Mouse (Mus musculus) cerebellum, adult 9-10 months (tissue): ENCODE data around the gene Evpl.
A peak's percentile ranks its signal among the peaks of the same experiment; 100 is the strongest.

Source experiments
- DNase-seq: peaks from one replicate; pipeline ENCODE4 v3.0.0; 2022

Gene Evpl

DNA sequence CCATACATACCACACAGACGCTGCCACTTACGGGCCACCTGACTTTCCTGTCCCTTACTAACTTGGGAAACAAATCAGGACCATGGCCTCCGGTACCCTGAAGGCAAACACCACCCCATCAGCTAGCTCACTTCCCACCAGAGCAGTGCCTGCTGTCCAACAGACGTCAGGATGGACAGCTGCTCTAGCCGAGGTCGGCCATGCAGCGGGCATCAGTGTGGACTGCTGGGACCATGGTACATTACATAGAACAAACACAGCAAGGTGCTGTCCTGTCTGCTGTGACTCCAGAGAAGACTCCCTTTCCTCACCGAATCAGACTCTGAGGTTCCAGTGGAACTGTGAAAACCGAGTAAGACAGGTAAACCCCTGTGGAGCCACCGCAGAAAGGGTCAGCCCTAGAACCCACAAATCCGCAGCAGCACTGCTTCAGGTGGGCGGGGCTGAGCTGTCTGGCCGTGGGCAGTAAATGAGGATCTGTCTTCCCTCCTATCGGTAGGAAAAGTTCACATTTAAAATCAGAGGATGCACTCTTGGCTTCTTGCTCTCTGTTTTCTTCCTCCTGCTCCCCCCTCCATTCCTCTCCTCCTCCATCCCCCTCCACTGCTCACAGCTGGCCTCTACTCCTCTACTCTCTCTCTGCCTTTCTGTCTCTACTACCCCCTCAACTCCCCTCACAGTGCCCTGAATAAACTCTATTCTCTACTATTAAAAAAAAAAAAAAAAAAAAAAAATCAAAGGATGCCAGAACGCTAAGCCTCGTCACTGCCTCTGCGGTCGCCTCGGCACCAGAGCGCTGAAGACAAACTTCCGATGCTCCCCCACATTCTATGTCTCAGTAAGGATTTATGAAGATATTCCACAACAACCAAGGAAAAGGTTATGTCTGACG is 17.5 kb upstream of the Evpl start:
- DNase-seq, result no peak

DNA sequence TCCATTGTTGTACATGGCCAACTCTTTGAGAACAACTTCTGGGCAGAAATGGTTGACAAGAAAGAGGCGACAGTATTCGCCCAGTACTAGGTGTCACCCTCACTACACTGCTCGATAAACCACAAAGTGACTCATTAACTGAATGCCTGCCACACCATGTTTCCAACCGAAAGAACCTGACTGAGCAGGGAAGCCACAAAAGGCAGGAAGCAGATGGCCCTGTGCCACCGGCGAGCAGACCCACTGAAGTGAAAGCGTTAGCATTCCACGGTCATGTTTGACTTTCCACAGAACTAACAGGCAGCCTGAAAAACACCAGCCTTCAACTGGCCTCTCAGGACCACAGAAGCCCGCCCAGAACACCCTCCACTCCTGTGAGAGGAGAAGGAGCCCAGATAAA is 16.8 kb upstream of the Evpl start:
- DNase-seq, result no peak

DNA sequence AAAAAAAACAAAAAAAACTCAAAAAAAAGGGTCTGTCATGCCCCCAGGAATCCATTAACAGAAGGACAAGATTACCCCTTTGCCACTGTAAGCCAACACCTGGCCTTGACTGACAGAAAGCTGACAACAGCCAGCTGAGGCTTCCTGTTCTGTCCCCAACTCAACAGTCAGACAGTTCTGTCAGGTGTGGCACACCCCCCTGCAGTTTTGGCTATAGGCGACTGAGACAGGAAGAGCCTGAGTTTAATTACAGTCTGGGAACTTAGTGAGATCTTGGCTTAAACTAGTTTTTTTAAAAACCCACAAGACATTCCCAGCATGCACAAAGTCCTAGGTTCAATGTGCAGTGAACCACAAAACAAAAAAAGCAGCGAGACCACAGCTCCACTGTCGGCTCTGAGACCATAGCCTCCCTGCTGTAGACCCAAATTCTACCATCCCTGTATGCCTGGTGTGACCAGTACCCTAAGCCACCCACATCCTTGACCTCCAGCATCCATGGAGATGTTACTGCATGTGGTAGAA is 15.3 kb upstream of the Evpl start:
- no peak for DNase-seq

DNA sequence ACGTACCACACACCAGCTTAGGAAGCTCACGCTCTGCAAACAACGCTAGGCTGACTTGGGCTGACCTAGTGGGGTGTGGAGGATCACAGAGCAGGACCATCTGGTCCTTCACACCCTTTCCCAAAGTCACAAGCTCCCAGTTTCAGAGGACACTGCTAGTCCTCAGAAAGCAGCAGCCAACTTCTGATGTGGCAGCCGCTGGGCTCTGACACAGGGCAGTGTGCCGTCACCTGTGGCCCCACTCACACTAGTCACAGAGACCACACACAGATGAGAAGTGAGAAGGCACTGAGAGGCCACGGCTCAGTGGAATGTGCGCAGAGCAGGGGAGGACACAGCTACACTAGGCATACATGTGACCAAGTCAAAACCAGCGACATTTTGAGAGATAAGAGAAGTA is 13.0 kb upstream of the Evpl start:
- DNase-seq, result no peak

DNA sequence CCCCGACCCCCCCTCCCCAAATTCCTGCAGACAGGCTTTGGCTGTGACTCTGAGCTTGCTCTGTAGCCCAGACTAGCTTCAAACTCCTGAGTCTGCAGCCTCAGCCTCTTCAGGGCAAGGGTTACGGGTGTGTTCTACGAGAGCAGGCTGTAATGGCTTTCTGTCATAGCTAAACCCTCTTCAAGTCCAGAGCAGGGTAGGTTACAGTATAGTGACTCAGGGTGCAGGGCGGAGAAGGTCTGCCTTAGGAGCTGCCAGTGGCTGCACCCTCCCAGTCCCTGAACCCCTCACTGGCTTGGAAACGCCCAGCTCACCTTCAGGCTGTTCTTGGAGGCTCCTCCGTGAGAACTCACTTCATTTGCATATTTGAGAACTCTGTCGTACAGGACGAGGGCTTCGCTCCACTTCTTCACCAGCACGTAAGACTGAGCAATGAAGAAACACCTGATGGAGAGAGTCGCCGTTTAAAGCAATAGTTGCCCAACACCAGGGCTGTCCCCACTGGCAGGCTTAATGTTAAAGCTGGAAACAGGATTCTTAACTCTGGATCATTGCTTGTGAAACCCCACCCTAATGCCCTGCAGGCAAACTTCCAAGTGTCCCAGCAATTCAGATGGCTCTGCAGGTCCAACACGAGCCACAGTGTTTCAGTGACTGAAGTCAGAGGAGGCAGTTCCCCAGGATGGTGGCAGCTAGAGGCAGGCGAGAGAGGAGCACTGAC is 9.8 kb upstream of the Evpl start:
- no peak for DNase-seq

GRCm38 (mm10) chr11:116245616-116246015 is 7.7 kb upstream of the Evpl start:
- no peak for DNase-seq

DNA sequence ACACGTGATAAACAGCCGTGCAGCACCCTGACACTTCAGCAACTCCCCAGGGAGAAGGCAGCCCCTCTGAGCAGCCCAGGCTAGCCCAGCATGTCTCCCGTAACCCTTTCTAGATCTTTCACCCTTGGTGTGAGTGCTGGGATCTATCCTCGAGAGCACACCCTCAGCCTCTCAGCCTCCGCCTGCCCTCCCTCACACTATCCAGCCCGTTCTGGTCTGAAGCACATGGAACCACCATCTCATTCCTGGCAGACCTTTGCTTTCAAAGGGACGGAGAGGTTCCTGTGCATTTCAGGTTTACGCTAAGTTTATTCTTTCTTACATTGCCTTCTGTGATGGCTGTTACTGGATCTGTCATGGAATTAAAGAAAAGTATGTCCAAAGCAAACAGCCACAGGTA is 6.7 kb upstream of the Evpl start:
- no peak for DNase-seq

DNA sequence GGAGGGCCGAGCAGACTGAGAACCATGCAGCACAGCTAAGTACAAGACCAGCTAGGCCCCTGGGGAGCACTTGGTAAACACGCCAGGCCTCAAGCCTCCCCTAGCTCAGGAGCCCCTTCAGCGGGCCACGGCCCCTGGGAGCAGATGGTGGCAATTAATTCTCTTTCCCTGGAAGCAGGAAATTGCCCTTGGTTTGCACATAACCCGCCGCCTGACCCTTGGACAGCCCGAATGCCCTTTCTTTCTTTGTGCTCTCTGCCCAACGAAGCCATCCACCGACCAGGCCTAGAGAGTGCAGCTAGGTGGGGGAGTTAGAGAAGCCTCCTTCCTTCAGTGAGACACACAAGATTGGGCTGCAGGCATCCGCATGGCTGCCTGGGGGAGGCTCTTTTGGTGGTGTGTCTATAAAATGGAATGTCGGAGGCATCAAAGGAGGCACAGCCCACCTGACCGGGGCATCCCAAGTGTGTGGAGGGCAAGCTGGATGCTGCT is 3.9 kb upstream of the Evpl start:
- no peak for DNase-seq

- no peak for DNase-seq
Observed at GRCm38 (mm10) chr11:116239797-116240196, 1.9 kb upstream of the Evpl start.

DNA sequence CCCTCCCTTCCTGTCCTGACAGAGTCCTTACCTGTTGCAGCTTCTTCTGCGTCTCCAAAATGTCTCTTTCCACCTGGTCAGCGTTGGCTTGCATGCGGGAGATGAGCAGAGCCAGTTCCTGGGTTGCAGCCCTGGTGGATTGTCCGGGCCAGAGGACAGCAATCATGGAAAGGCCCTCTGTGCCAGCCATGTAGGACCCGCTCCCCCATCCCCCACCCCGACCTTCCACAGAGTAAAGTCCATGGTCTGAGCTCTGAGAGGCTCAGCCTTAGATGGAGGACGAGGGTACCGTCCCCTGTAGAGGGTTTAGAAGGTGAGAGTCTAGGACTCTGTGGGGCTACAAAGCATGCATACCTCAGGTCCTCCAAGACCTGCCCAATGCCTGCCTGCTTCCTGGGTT is 3.0 kb downstream of the Evpl start:
- DNase-seq, result no peak

GRCm38 (mm10) chr11:116232427-116232826 is 5.5 kb downstream of the Evpl start:
- DNase-seq, result no peak

DNA sequence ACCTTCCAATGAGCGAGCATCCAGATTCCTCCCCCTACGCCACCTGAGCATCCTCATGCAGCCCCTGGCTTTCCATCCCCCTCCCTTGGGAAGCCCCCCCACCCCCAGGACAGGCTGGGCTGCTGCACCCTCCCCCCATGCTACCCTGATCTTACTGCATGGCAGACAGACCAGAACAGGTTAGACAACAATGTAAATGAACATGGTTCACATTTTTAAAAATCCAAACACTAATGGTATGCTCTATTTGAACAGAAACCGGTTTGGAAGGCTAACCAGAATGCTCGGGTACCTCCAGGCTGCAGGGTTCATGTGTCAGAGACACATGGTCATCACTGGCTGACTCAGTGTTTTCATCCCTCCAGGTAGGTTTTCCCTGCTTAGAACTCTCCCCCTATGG is 9.2 kb downstream of the Evpl start:
- no peak for DNase-seq

DNA sequence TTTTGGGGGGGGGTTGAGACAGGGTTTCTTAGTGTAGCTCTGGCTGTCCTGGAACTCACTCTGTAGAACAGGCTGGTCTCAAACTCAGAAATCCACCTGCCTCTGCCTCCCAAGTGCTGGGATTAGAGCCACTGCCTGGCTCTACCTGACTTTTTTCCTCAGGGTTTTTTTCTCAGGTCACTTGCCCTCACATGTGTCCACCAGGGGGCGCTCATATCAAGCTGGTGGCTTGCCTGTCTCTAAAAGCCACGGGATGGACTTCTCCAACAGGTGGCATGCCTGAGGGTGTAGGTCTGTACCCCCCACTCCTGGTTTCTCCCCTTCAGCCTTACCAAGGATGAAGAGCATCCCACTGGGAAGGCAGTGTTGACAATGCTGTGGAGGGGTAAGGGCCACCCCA is 11.5 kb downstream of the Evpl start:
- DNase-seq, result peak; percentile 79

DNA sequence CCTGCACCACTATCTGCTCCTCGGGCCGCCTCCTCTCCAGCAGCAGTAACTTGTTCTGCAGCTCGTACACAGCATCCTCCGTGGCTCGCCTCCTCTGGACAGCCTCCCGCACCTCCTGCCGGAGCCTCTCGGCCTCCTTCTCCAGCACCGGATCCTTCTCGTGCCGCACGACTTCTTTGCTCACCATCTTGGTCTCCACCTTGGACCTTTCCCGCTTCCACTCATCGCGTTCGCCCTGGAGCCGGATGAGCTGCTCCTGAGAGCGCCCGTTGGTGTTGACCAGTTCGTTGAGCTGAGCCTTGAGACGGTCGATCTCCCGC is 15.2 kb downstream of the Evpl start:
- no peak for DNase-seq

- no peak for DNase-seq
Observed at GRCm38 (mm10) chr11:116221931-116222739, 15.7 kb downstream of the Evpl start.

GRCm38 (mm10) chr11:116219885-116220284 is 18.0 kb downstream of the Evpl start:
- DNase-seq, result peak; percentile 39

GRCm38 (mm10) chr11:116218737-116219400 is 19.0 kb downstream of the Evpl start:
- peak; percentile 51 for DNase-seq

GRCm38 (mm10) chr11:116218263-116218662 is 19.6 kb downstream of the Evpl start:
- DNase-seq, result no peak

GRCm38 (mm10) chr11:116216549-116216948 is 21.3 kb downstream of the Evpl start:
- no peak for DNase-seq

GRCm38 (mm10) chr11:116215991-116216390 is 21.9 kb downstream of the Evpl start:
- no peak for DNase-seq

GRCm38 (mm10) chr11:116215181-116215580 is 22.7 kb downstream of the Evpl start:
- DNase-seq, result no peak

DNA sequence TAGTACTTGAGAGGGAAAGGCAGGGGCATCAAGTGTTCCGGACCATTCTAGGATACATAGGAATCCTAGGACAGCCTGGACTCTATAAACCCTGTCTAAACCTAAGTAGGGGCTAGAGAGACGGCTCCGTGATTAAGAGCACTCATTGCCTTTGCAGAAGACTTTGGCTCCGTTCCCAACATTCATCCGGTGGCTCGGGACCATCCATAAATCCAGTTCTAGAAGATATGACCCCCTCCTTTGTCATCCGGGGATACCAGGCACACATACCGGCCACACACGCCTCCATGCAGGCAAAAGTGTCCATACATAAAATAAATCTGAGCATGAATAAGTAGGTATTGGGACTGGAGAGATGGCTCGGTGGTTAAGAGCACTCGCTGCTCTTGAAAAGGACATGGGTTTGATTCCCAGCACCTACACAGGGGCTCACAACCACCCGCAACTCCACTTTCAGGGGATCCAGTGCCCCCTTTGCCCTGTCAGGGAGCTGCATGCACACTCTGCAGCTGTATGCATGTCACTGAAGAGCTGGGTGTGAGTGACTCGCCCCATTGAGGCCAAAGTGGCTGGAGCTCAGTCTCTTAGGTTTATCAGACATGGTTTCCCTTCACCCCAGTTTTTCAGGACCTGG is 23.9 kb downstream of the Evpl start:
- DNase-seq, result no peak
